Mouse (Mus musculus) thymus, postnatal 0 days (tissue): ENCODE results near the gene Akr7a5. TPM values are rescaled to one million over a fixed set of nuclear protein-coding genes. Genes with fewer than 3 reads are reported as not detected.
A peak's percentile ranks its signal among the peaks of the same experiment; 100 is the strongest.

Experiments used
- DNase-seq: peaks from one replicate; pipeline ENCODE4 v3.0.0-alpha.2; 2015; ENCODE audit warnings: low spot score
- polyA plus RNA-seq: library from polyadenylated mRNA; unstranded; fragments of >200 nt; fragmentation: Nextera tagmentation; extraction: Ambion mirVana; gene quantifications from 2 replicates; pipeline ENCODE4 v1.2.1, GENCODE M21; 2015

The Akr7a5 gene
- 68.9 and 75.5 TPM in 2 replicates for polyA plus RNA-seq

- DNase-seq: peak; percentile 95
Observed at GRCm38 (mm10) chr4:139310171-139310898, at the start of gene Akr7a5, which contains the start of gene Pqlc2. TSS of gene Akr7a5 (plus strand) at chr4:139310744. TSS of gene Pqlc2 (minus strand) at chr4:139310708.

- no peak for DNase-seq
Observed at GRCm38 (mm10) chr4:139262981-139263380, 47.6 kb upstream of the Akr7a5 start.

- DNase-seq: no peak
Observed at GRCm38 (mm10) chr4:139265783-139266499, 44.6 kb upstream of the Akr7a5 start.

- DNase-seq: no peak
Observed at GRCm38 (mm10) chr4:139266500-139266865, 44.1 kb upstream of the Akr7a5 start.

GRCm38 (mm10) chr4:139267335-139267734 is 43.2 kb upstream of the Akr7a5 start:
- DNase-seq: no peak

GRCm38 (mm10) chr4:139268242-139268641 is 42.3 kb upstream of the Akr7a5 start:
- no peak for DNase-seq

GRCm38 (mm10) chr4:139270168-139270567 is 40.4 kb upstream of the Akr7a5 start:
- DNase-seq: no peak

GRCm38 (mm10) chr4:139271562-139271961 is 39.0 kb upstream of the Akr7a5 start:
- DNase-seq: no peak

GRCm38 (mm10) chr4:139272951-139273680 is 37.4 kb upstream of the Akr7a5 start:
- no peak for DNase-seq

GRCm38 (mm10) chr4:139274573-139274972 is 36.0 kb upstream of the Akr7a5 start:
- no peak for DNase-seq

GRCm38 (mm10) chr4:139276411-139276810 is 34.1 kb upstream of the Akr7a5 start:
- DNase-seq: no peak

- no peak for DNase-seq
Observed at GRCm38 (mm10) chr4:139280530-139280929, 30.0 kb upstream of the Akr7a5 start.

- DNase-seq: no peak
Observed at GRCm38 (mm10) chr4:139281791-139282345, 28.7 kb upstream of the Akr7a5 start.

GRCm38 (mm10) chr4:139282955-139283417 is 27.6 kb upstream of the Akr7a5 start:
- DNase-seq: no peak

GRCm38 (mm10) chr4:139284877-139285276 is 25.7 kb upstream of the Akr7a5 start:
- no peak for DNase-seq

GRCm38 (mm10) chr4:139286234-139286633 is 24.3 kb upstream of the Akr7a5 start:
- DNase-seq: no peak

GRCm38 (mm10) chr4:139287122-139287863 is 23.3 kb upstream of the Akr7a5 start:
- peak; percentile 76 for DNase-seq

- peak; percentile 41 for DNase-seq
Observed at GRCm38 (mm10) chr4:139289017-139289416, 21.5 kb upstream of the Akr7a5 start.

- DNase-seq: no peak
Observed at GRCm38 (mm10) chr4:139291099-139291498, 19.4 kb upstream of the Akr7a5 start.

- DNase-seq: no peak
Observed at GRCm38 (mm10) chr4:139292038-139292437, 18.5 kb upstream of the Akr7a5 start.

GRCm38 (mm10) chr4:139297566-139297965 is 13.0 kb upstream of the Akr7a5 start:
- no peak for DNase-seq
